Mouse (Mus musculus): ENCODE data around the gene Ccnjl.

- no peak for TF ChIP-seq TCF3 (IDR thresholded peaks at IDR 0.05; ENCODE audit: insufficient read length, low read depth)
- no peak for TF ChIP-seq POLR2A (IDR thresholded peaks at IDR 0.05; ENCODE audit: insufficient read length, low read depth)
- no peak for TF ChIP-seq E2F4 (IDR thresholded peaks at IDR 0.05; ENCODE audit: insufficient read depth)
- TF ChIP-seq TCF12 (IDR thresholded peaks at IDR 0.05; ENCODE audit: insufficient read depth, poor library complexity, severe bottlenecking), result no peak
- no peak for TF ChIP-seq USF1 (IDR thresholded peaks at IDR 0.05; ENCODE audit: low read depth)
- no peak for TF ChIP-seq MYOG (IDR thresholded peaks at IDR 0.05; ENCODE audit: control insufficient read depth in 1 of 3, insufficient read depth in 1 of 3, insufficient read length in 2 of 3, low read depth in 2 of 3)
- TF ChIP-seq CEBPB (IDR thresholded peaks at IDR 0.05; ENCODE audit: insufficient read depth, poor library complexity, severe bottlenecking), result no peak
- TF ChIP-seq MAX (IDR thresholded peaks at IDR 0.05; ENCODE audit: low read depth), result no peak
These were observed 35.9 kb upstream of the Ccnjl start for GRCm38 (mm10) chr11:43492663-43493062.

All from myocyte (in vitro differentiated cells).